Mouse (Mus musculus) midbrain, postnatal 0 days (tissue): ENCODE data around the gene Def6. TPM values are rescaled to one million over a fixed set of nuclear protein-coding genes. Genes with fewer than 3 reads are reported as not detected.

Experiments
- ATAC-seq: fragments of 200-750 bp; cut with Nextera tagmentation; 2 replicates; pipeline ENCODE4 v1.8.0; 2017; ENCODE audit warnings: moderate number of reproducible peaks, mild to moderate bottlenecking, moderate TSS enrichment, moderate library complexity; ENCODE audit not compliant: low FRiP score
- DNase-seq: peaks from one replicate; pipeline ENCODE4 v3.0.0-alpha.2; 2015; ENCODE audit warnings: low spot score
- H3K27ac ChIP-seq: fragments of 300-500 bp; sonication (generic); 2 replicates; pipeline ENCODE4 v1.5.1; 2014; ENCODE audit warnings: low read depth, mild to moderate bottlenecking, low read length, mixed read lengths
- H3K27me3 ChIP-seq: fragments of 300-500 bp; sonication (generic); 2 replicates; pipeline ENCODE4 v1.6.1; 2014; ENCODE audit warnings: low read length, control low read depth, mixed read lengths; ENCODE audit not compliant: insufficient read depth
- H3K36me3 ChIP-seq: fragments of 300-500 bp; sonication (generic); 2 replicates; pipeline ENCODE4 v1.6.1; 2014; ENCODE audit warnings: low read length, control low read depth, mixed read lengths; ENCODE audit not compliant: insufficient read depth
- H3K4me1 ChIP-seq: fragments of 300-500 bp; sonication (generic); 2 replicates; pipeline ENCODE4 v1.6.1; 2014; ENCODE audit warnings: mild to moderate bottlenecking, control low read depth, antibody characterized with exemption, low read length, mixed read lengths; ENCODE audit not compliant: insufficient read depth
- H3K4me2 ChIP-seq: fragments of 300-500 bp; sonication (generic); 2 replicates; pipeline ENCODE4 v1.6.1; 2014; ENCODE audit warnings: low read depth, mild to moderate bottlenecking, low read length, mixed read lengths; ENCODE audit not compliant: poor library complexity, severe bottlenecking
- H3K4me3 ChIP-seq: fragments of 300-500 bp; sonication (generic); 2 replicates; pipeline ENCODE4 v1.5.1; 2014; ENCODE audit warnings: low read depth, mild to moderate bottlenecking, low read length, moderate library complexity
- H3K9ac ChIP-seq: fragments of 300-500 bp; sonication (generic); replicated peaks from 2 replicates; pipeline ENCODE4 v1.6.1; 2014; ENCODE audit warnings: mild to moderate bottlenecking, low read length, moderate library complexity, mixed read lengths; ENCODE audit not compliant: poor library complexity, severe bottlenecking
- H3K9me3 ChIP-seq: fragments of 300-500 bp; sonication (generic); 2 replicates; pipeline ENCODE4 v1.6.1; 2016; ENCODE audit warnings: low read length, control low read depth
- CTCF ChIP-seq: IDR thresholded peaks from 2 replicates; pipeline ENCODE4 v1.5.1; 2016; ENCODE audit warnings: antibody characterized with exemption, mild to moderate bottlenecking
- WGBS: fragments of 180-500 bp; shearing (Covaris S2); extraction: QIAGEN DNeasy Blood & Tissue Kit; methylation state at CpG from one replicate; pipeline ENCODE4 v1.1.7; 2014; 5-methylcytosine and 5-hydroxymethylcytosine counted together
- polyA plus RNA-seq: library from polyadenylated mRNA; unstranded; fragments of >200 nt; fragmentation: Nextera tagmentation; extraction: Ambion mirVana; gene quantifications from 2 replicates; pipeline ENCODE4 v1.2.1, GENCODE M21; 2015
- total RNA-seq: library from RNA; depleted of rRNA; stranded (reverse); fragments of >200 nt; gene quantifications from 2 replicates; pipeline ENCODE4 v1.2.3, GENCODE M21; 2014

Def6 gene
- total and polyA plus RNA-seq, 2 experiments from 2014 or later, result 6.7 to 8.3 TPM

DNA sequence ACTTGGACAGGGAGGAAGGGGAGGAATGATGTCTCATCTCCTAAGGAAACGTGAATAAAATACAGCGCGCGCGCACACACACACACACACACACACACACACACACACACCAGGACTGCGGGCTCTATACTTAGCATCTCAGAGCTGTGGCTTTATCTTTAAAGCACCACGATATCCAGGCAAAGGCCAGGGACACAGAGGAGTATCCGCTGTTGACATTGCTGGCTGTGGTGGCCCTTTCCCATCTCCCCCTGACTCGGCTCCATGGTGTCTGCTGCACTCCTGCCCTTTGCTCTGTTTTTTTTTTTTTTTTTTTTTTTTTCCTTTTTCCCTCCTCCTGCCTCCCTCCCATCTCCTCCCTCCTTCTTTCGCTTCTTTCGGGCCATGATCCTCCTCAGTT lies 54.2 kb downstream of the Def6 start:
- H3K9ac ChIP-seq, result no peak overlapping the region
- WGBS, result 77% methylated on average over 11 of the region's 11 CpGs
- H3K27me3 ChIP-seq, result no peaks in the 10 kb centered on the region
- no peak overlapping the region for H3K27ac ChIP-seq
- no peak overlapping the region for H3K4me3 ChIP-seq
- H3K36me3 ChIP-seq, result no peaks in the 10 kb centered on the region
- no peak for TF ChIP-seq CTCF
- no peak for ATAC-seq
- no peak for DNase-seq
- H3K9me3 ChIP-seq, result no peaks in the 10 kb centered on the region
- H3K4me2 ChIP-seq, result no peak overlapping the region
- no peaks in the 10 kb centered on the region for H3K4me1 ChIP-seq

DNA sequence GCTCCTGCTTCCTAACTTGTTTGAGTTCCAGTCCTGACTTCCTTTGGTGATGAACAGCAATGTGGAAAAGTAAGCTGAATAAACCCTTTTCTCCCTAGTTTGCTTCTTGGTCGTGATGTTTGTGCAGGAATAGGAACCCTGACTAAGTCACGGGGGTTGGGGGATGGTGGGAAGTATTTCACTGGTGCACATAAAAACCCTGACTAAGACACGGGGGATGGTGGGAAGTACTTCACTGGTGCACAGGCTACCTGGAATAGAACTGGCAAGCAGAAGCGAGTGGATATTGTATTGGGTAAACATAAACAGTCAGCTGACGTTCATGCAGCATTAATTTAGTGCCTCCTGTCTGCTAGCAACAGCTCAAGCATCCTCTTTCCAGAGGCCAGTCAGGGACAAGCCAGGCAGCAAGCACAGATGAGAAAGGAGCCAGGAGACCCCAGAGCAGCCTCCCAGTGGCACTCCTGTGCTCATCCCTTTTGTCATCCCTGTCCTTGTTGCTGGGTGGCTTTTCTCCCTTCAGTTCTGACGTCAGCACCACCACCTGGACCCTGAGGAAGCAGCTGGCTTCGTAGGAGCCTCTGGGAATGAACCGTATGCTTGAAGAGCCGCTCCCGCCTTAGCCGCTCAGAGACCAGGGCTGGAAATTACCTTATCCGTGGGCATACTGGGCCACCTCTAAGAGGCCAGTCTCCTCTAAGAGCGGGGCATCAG lies 55.8 kb downstream of the Def6 start:
- DNase-seq, result no peak
- 67% methylated on average over 13 of the region's 13 CpGs for WGBS
- no peaks in the 10 kb centered on the region for H3K27me3 ChIP-seq
- no peak overlapping the region for H3K27ac ChIP-seq
- no peaks in the 10 kb centered on the region for H3K4me1 ChIP-seq
- H3K9ac ChIP-seq, result no peak overlapping the region
- H3K36me3 ChIP-seq, result no peaks in the 10 kb centered on the region
- TF ChIP-seq CTCF, result no peak
- H3K9me3 ChIP-seq, result no peaks in the 10 kb centered on the region
- no peak for ATAC-seq
- no peak overlapping the region for H3K4me3 ChIP-seq
- H3K4me2 ChIP-seq, result no peak overlapping the region

DNA sequence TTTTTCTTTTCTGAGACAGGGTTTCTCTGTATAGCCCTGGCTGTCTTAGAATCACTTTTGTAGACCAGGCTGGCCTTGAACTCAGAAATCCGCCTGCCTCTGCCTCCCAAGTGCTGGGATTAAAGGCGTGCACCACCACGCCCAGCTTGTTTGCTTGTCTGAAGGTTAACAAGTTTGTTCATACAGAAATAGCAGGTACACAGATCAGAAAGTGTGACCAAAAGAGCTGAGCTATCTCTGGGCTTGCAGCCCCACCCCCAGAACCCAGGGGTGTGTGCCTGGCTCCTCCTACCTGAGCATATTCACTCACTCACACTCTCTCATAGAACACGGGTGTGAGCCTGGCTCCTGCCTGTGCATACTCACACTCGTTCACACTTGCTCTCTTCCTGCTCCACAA lies 59.7 kb downstream of the Def6 start:
- Histone ChIP-seq H3K9ac (no peak overlapping the region), H3K27me3 (no peaks in the 10 kb centered on the region), H3K4me2 (no peak overlapping the region), H3K4me1 (no peaks in the 10 kb centered on the region), H3K27ac (no peak overlapping the region), H3K4me3 (no peak overlapping the region), H3K36me3 (no peaks in the 10 kb centered on the region), H3K9me3 (no peaks in the 10 kb centered on the region)
- 94% methylated on average over 5 of the region's 5 CpGs for WGBS
- no peak for DNase-seq
- no peak for ATAC-seq
- no peak for TF ChIP-seq CTCF

DNA sequence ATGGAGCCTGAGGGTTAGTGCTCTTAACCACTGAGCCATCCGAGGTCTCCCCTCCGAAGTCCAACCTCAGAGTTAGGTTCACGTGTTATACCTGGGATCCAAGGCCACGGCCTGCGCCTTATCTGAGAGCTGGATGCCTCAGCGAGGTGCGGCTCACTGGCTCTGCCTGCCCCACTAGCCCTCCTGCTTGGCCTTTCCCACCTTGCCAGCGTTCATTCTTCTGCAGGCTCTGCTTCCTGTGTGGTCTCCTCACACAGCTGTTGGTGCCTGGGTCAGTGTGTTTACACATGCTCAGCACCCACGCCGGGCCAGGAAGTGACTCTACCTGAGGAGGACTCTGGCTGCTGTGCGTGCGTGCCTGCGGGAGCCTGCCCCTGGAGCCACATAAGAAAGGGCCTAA lies 62.6 kb downstream of the Def6 start:
- Histone ChIP-seq H3K9me3 (no peaks in the 10 kb centered on the region), H3K4me1 (no peaks in the 10 kb centered on the region), H3K4me2 (no peak overlapping the region), H3K4me3 (no peak overlapping the region), H3K27me3 (no peaks in the 10 kb centered on the region), H3K9ac (no peak overlapping the region), H3K36me3 (no peaks in the 10 kb centered on the region), H3K27ac (no peak overlapping the region)
- DNase-seq (no peak), ATAC-seq (no peak)
- 85% methylated on average over 13 of the region's 13 CpGs for WGBS
- TF ChIP-seq CTCF, result no peak

DNA sequence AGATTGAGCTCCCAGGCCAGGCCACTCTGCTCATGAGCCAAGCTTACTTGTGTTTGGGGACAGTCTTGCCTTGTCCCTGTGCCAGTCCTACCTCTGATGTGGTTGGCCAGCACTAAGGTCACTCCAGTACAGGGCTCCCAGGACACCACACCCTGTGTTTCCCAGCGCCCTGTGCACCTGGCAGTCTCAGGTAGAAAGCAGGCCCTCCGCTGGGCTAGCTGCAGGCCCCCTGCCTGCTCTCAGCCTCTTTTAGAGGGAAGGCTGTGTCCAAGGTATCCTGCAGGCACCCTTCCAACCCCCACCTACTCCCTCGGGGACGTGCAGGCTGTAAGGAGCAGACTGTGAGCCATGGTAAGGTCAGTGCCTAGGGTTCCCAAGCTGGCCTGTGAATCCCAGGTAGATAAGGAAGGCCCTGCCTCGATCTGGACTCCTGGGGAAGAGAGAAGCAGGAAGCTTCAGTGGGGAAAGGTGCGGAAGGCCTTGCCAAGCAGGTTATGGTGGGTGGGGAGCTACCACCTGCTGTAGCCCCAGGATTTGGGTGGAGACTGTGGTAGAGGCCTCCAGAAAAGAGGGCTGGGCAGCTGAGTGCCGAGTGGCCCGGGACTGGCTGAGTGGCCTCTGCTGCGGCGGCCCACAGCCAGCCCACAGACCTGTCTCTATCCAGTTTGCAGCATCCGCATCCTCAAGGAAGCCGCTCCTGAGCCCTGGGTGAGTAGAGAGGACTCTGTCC lies 64.1 kb downstream of the Def6 start:
- H3K9me3 ChIP-seq, result no peaks in the 10 kb centered on the region
- ATAC-seq, result no peak
- DNase-seq, result no peak
- H3K4me3 ChIP-seq, result no peak overlapping the region
- no peaks in the 10 kb centered on the region for H3K27me3 ChIP-seq
- H3K4me2 ChIP-seq, result no peak overlapping the region
- 86% methylated on average over 12 of the region's 12 CpGs for WGBS
- no peak for TF ChIP-seq CTCF
- no peak overlapping the region for H3K9ac ChIP-seq
- no peaks in the 10 kb centered on the region for H3K4me1 ChIP-seq
- no peak overlapping the region for H3K27ac ChIP-seq
- no peaks in the 10 kb centered on the region for H3K36me3 ChIP-seq

DNA sequence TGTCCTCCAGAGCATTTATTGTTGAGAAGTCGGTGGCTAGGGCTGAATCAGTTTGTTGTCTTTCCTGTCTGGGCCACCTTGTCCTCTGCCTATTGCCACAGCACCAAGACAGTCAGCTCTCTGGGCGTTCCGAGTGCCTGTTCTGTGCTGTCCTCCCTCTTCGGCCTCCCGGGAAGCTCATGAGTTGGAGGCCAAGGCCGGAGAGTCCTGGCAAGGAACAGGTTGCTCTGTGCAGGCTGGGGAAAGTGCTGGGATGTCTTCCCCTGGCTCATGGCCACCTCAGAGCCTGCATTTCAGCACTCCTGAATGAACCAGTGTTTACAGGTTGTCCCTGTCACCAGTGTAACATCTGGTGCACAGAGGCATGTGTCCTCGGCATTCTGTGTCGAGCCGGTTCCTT lies 64.7 kb downstream of the Def6 start:
- no peak for TF ChIP-seq CTCF
- WGBS, result 87% methylated on average over 9 of the region's 9 CpGs
- Histone ChIP-seq H3K9me3 (no peaks in the 10 kb centered on the region), H3K4me1 (no peaks in the 10 kb centered on the region), H3K4me3 (no peak overlapping the region), H3K36me3 (no peaks in the 10 kb centered on the region), H3K9ac (no peak overlapping the region), H3K27ac (no peak overlapping the region), H3K4me2 (no peak overlapping the region), H3K27me3 (no peaks in the 10 kb centered on the region)
- ATAC-seq (no peak), DNase-seq (no peak)
